Mouse (Mus musculus) ES-E14 (cell line): ENCODE measurements around the gene Dlg5.

Experiments used
- CHD2 ChIP-seq: IDR thresholded peaks from 2 replicates; pipeline ENCODE4 v1.6.1; 2014; ENCODE audit warnings: mild to moderate bottlenecking, low read depth, low read length, inconsistent platforms
- HCFC1 ChIP-seq: IDR thresholded peaks from 2 replicates; pipeline ENCODE4 v1.6.1; 2012; ENCODE audit warnings: low read length, inconsistent platforms, borderline replicate concordance; ENCODE audit not compliant: insufficient read depth
- ZC3H11A ChIP-seq: IDR thresholded peaks from 2 replicates; pipeline ENCODE4 v1.6.1; 2012; ENCODE audit warnings: low read depth, mild to moderate bottlenecking, inconsistent platforms, low read length, borderline replicate concordance

DNA sequence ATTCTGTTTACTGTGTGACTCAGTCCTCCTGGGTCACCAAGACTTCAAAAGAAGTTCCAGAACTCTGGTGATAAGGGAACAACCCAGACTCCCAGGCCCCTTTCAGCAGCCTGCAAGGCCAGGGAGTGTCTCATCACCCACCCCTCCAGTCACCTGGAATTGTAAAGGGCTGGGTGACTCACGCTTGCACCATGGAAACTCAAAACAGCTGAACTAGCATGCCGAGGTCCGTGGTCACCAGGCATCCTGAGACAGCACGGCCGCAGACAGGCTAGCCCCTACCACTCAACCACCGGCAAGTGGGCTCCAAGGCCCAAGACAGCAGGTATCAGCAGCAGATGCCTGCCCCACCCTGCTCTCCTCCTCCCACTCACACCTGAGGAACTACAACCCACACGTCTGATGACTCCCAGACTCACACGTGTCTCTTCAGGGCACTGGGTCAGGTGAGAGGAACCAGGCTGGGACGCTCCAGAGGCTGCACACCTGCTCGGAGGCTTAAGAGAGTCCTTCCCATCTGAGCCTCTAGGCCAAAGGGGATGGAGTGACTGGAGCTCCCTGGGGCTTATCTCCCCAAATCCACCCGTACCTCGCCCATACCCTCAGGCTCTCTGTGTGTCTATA is 38.9 kb downstream of the Dlg5 start:
- TF ChIP-seq ZC3H11A (no peak), CHD2 (no peak), HCFC1 (no peak)
